Mouse (Mus musculus) MEL (cell line): Measurements from ENCODE around the gene Bad. TPM values are rescaled to one million over a fixed set of nuclear protein-coding genes. Genes with fewer than 3 reads are reported as not detected.
A peak's percentile ranks its signal among the peaks of the same experiment; 100 is the strongest.

Experiments
- DNase-seq: peaks from one replicate; pipeline ENCODE4 v3.0.0; 2011; ENCODE audit warnings: low read depth, low spot score
- H3K27ac ChIP-seq: 2 replicates; pipeline ENCODE4 v1.5.1; 2012; ENCODE audit warnings: low read depth, mild to moderate bottlenecking, control low read depth, low read length, moderate library complexity; ENCODE audit not compliant: control insufficient read depth
- H3K27me3 ChIP-seq, 2 experiments: fragments of 150-350 bp in 1 of 2; sonication (generic) in 1 of 2; 2 replicates each; pipeline ENCODE4 v1.6.1; 2012; ENCODE audit warnings: low read length in 2 of 2, mild to moderate bottlenecking in 2 of 2, improper control_type of control experiment in 1 of 2, moderate library complexity in 1 of 2; ENCODE audit not compliant: insufficient read depth in 2 of 2, control insufficient read depth in 1 of 2
- H3K36me3 ChIP-seq, 2 experiments: 2 replicates each; pipeline ENCODE4 v1.6.1; 2012 to 2014; ENCODE audit warnings: low read length in 2 of 2, improper control_type of control experiment in 1 of 2, inconsistent platforms in 1 of 2, mild to moderate bottlenecking in 1 of 2; ENCODE audit not compliant: insufficient read depth in 2 of 2, control insufficient read depth in 1 of 2
- H3K4me1 ChIP-seq, 2 experiments: fragments of 150-350 bp in 1 of 2; sonication (generic) in 1 of 2; 2 replicates each; pipeline ENCODE4 v1.6.1; 2012; ENCODE audit warnings: low read length in 2 of 2, improper control_type of control experiment in 1 of 2, mild to moderate bottlenecking in 1 of 2; ENCODE audit not compliant: insufficient read depth in 2 of 2, control insufficient read depth in 1 of 2
- H3K4me3 ChIP-seq, 2 experiments: fragments of 150-350 bp in 1 of 2; sonication (generic) in 1 of 2; 2 replicates each; pipeline ENCODE4 v1.5.1; 2012; ENCODE audit warnings: low read depth in 2 of 2, low read length in 2 of 2, mild to moderate bottlenecking in 2 of 2, moderate library complexity in 2 of 2, control low read depth in 1 of 2, improper control_type of control experiment in 1 of 2; ENCODE audit not compliant: control insufficient read depth in 1 of 2, insufficient read depth in 1 of 2
- H3K79me2 ChIP-seq: 2 replicates; pipeline ENCODE4 v1.6.1; 2012; ENCODE audit warnings: mild to moderate bottlenecking, low read length, moderate library complexity; ENCODE audit not compliant: control insufficient read depth, poor library complexity, insufficient read depth
- H3K9ac ChIP-seq: 2 replicates; pipeline ENCODE4 v1.6.1; 2012; ENCODE audit warnings: low read depth, mild to moderate bottlenecking, control low read depth, low read length, moderate library complexity; ENCODE audit not compliant: control insufficient read depth, poor library complexity, severe bottlenecking
- H3K9me3 ChIP-seq: fragments of 150-350 bp; sonication (generic); replicated peaks from 2 replicates; pipeline ENCODE4 v1.6.1; 2012; ENCODE audit warnings: mild to moderate bottlenecking, low read length, improper control_type of control experiment, moderate library complexity; ENCODE audit not compliant: insufficient read depth
- ELF1 ChIP-seq: IDR thresholded peaks from 2 replicates; pipeline ENCODE4 v1.6.1; 2014; ENCODE audit warnings: low read depth, mild to moderate bottlenecking, inconsistent platforms, low read length, improper control_type of control experiment, moderate library complexity
- HCFC1 ChIP-seq: IDR thresholded peaks from 2 replicates; pipeline ENCODE4 v1.6.1; 2012; ENCODE audit warnings: low read depth, mild to moderate bottlenecking, inconsistent platforms, low read length, improper control_type of control experiment, moderate library complexity
- MAFK ChIP-seq: IDR thresholded peaks from 2 replicates; pipeline ENCODE4 v1.6.1; 2011; ENCODE audit warnings: low read depth, mild to moderate bottlenecking, low read length, improper control_type of control experiment, borderline replicate concordance
- MAZ ChIP-seq: IDR thresholded peaks from 2 replicates; pipeline ENCODE4 v1.6.1; 2012; ENCODE audit warnings: low read depth, mild to moderate bottlenecking, inconsistent platforms, low read length, improper control_type of control experiment
- MXI1 ChIP-seq: IDR thresholded peaks from 2 replicates; pipeline ENCODE4 v1.6.1; 2011; ENCODE audit warnings: mild to moderate bottlenecking, low read depth, low read length, improper control_type of control experiment
- NELFE ChIP-seq: IDR thresholded peaks from 2 replicates; pipeline ENCODE4 v1.6.1; 2011; ENCODE audit warnings: low read depth, low read length, improper control_type of control experiment
- NRF1 ChIP-seq: IDR thresholded peaks from 2 replicates; pipeline ENCODE4 v1.6.1; 2014; ENCODE audit warnings: low read depth, mild to moderate bottlenecking, inconsistent platforms, low read length, improper control_type of control experiment, moderate library complexity; ENCODE audit not compliant: poor library complexity, insufficient read depth, severe bottlenecking
- POLR2A ChIP-seq, 2 experiments: IDR thresholded peaks; 2 replicates each; pipeline ENCODE4 v1.6.1; 2011 to 2012; ENCODE audit warnings: low read length in 2 of 2, mild to moderate bottlenecking in 2 of 2, control low read depth in 1 of 2, improper control_type of control experiment in 1 of 2, low read depth in 1 of 2, moderate library complexity in 1 of 2; ENCODE audit not compliant: control insufficient read depth in 1 of 2, insufficient read depth in 1 of 2, poor library complexity in 1 of 2
- SIN3A ChIP-seq: IDR thresholded peaks from 2 replicates; pipeline ENCODE4 v1.6.1; 2012; ENCODE audit warnings: low read length, improper control_type of control experiment, inconsistent platforms
- TBP ChIP-seq: IDR thresholded peaks from 2 replicates; pipeline ENCODE4 v1.8.0; 2011; ENCODE audit warnings: low read depth, low read length, improper control_type of control experiment
- TCF12 ChIP-seq: IDR thresholded peaks from 2 replicates; pipeline ENCODE4 v1.6.1; 2014; ENCODE audit warnings: low read depth, mild to moderate bottlenecking, inconsistent platforms, low read length, improper control_type of control experiment, moderate library complexity
- ZMIZ1 ChIP-seq: IDR thresholded peaks from 2 replicates; pipeline ENCODE4 v1.6.1; 2012; ENCODE audit warnings: low read depth, mild to moderate bottlenecking, inconsistent platforms, low read length, improper control_type of control experiment, moderate library complexity
- ZNF384 ChIP-seq: IDR thresholded peaks from 2 replicates; pipeline ENCODE4 v1.6.1; 2012; ENCODE audit warnings: low read depth, mild to moderate bottlenecking, inconsistent platforms, low read length, improper control_type of control experiment
- polyA plus RNA-seq, 2 experiments: library from polyadenylated mRNA; stranded (reverse) in 1 of 2; unstranded in 1 of 2; fragments of >175 nt in 1 of 2; fragments of >200 nt in 1 of 2; gene quantifications; 2 replicates each; pipeline versions ENCODE4 v1.2.1 to v1.2.4; 2012; ENCODE audit warnings: low replicate concordance in 2 of 2, low read depth in 1 of 2; ENCODE audit not compliant: insufficient read length in 2 of 2, insufficient read depth in 1 of 2, missing spikeins in 1 of 2
- total RNA-seq: library from RNA; depleted of rRNA; stranded (reverse); fragments of 300-350 nt; gene quantifications from 2 replicates; pipeline ENCODE4 v1.2.3, GENCODE M21; 2012; rRNA removed

Bad gene
- total RNA-seq (37.7 and 51.7 TPM in 2 replicates), polyA plus RNA-seq (10 to 100 TPM in 1 of 2 experiments, not detected in 1; 69.7 TPM)

GRCm38 (mm10) chr19:6941372-6942248 is at the start of gene Bad:
TSS of gene Bad (plus strand) at chr19:6941861.
- TF ChIP-seq ZNF384 (no peak), TCF12 (no peak), MAFK (no peak), POLR2A (IDR thresholded peaks at IDR 0.05; ENCODE audit: control insufficient read depth in 1 of 2, insufficient read depth in 1 of 2, low read depth in 1 of 2, low read length in 2 of 2, poor library complexity in 1 of 2) (peak; percentile 47 to 64; a peak in 2 of 4 replicates), ZMIZ1 (peak; percentile 20; the same call in 1 of the 2 replicates), SIN3A (peak; percentile 83), NRF1 (peak; percentile 81), MXI1 (peak; percentile 89), HCFC1 (peak; percentile 87), TBP (no peak), MAZ (0 out of 2 replicates have a peak, but pooled peaks have one; percentile 47), ELF1 (peak; percentile 95)
- Histone ChIP-seq H3K36me3 (peaks cover 0 to 2% of the 10 kb centered on the region in 2 experiments; a peak in 1 of 4 replicates), H3K4me3 (peak within 1 kb of the TSS; percentile 72 to 78), H3K9ac (peak within 1 kb of the TSS; percentile 92), H3K4me1 (peaks cover 0 to 10% of the 10 kb centered on the region in 2 experiments; a peak in 2 of 4 replicates), H3K27me3 (no peaks in the 10 kb centered on the region), H3K9me3 (no peaks in the 10 kb centered on the region), H3K27ac (peak within 1 kb of the TSS; percentile 75), H3K79me2 (peaks cover 8% of the 10 kb centered on the region; the same call in 1 of the 2 replicates)
- peak; percentile 93 for DNase-seq

- peak; percentile 45 for DNase-seq
- Histone ChIP-seq H3K9ac (peak overlapping the region; percentile 40; the same call in 1 of the 2 replicates), H3K36me3 (peaks cover 0 to 15% of the 10 kb centered on the region in 2 experiments; a peak in 2 of 4 replicates), H3K27me3 (no peaks in the 10 kb centered on the region), H3K27ac (no peak overlapping the region), H3K79me2 (peaks cover 8% of the 10 kb centered on the region), H3K9me3 (no peaks in the 10 kb centered on the region), H3K4me1 (peaks cover 3 to 20% of the 10 kb centered on the region in 2 experiments), H3K4me3 (no peak overlapping the region)
- TF ChIP-seq NELFE, result 0 out of 2 replicates have a peak, but pooled peaks have one; percentile 26
- TF ChIP-seq ELF1, result no peak
Measured at GRCm38 (mm10) chr19:6892512-6892911, 49.1 kb upstream of the Bad start.
